Mouse (Mus musculus) E14TG2a.4 (cell line): ENCODE results near the gene Setd5.

Source experiments
- CTCF ChIP-seq: conservative IDR thresholded peaks from 2 replicates; pipeline ENCODE4 v1.5.1; 2014; ENCODE audit warnings: low read length
- NANOG ChIP-seq: IDR thresholded peaks from 2 replicates; pipeline ENCODE4 v1.6.1; 2014; ENCODE audit warnings: borderline replicate concordance, low read length, mixed read lengths
- POU5F1 ChIP-seq: IDR thresholded peaks from 2 replicates; pipeline ENCODE4 v1.6.1; 2014; ENCODE audit warnings: low read length, borderline replicate concordance

DNA sequence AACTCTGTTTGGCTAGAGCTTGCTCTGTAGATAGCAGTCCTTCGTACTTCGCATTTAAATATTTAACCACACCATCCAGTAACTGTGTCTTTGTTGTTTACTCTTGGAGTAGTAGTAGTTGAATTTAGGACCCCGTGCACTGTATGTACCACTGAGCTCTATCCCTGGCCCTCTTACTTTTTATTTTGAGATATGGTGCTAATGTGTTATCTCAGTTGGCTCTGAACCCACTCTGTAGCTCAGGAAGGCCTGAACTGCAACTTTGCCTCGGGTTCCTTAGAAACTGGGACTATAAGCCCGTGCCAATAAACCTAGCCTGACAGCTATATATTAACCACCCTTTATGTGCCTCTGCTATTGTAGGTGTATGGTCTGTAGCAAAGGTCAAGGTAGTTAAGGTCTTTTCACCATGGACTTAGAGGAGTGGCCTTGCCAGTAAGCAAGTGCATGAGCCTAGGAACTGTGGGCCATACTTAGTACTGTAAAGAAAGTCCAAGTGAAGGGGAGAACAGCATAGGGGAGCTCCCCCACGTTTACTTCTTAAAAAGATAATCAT, 22.5 kb upstream of the Setd5 start:
- no peak for TF ChIP-seq CTCF
- TF ChIP-seq POU5F1 = no peak
- no peak for TF ChIP-seq NANOG
